Mouse (Mus musculus): ENCODE data around the gene Klf2. TPM values are rescaled to one million over a fixed set of nuclear protein-coding genes. Genes with fewer than 3 reads are reported as not detected.

The Klf2 gene
- polyA plus RNA-seq, 1 experiment from 2014 or later: 6.5 TPM

DNA sequence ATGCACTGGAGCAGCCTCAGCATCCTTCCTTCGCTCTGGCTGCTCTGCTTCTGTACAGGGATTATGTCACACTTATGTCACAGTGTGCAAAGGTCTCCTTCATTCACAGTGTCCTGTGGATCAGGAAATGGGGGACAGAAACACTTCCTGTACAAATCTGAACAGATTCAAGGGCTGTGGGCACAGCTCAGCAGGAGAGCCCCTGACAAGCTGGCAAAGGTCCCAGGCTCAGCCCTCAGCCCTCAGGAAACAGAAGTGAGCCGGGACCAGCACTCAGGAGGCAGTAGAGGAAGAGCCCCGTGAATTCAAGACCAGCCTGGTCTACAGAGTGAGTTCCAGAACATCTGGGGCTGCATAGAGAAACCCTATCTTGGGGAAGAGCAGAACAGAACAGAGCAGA is 37.2 kb upstream of the Klf2 start:
- no peak overlapping the region for H3K4me3 ChIP-seq (ENCODE audit: low read depth, low read length)
- no peak for DNase-seq (ENCODE audit: low spot score, missing footprints)
- no peaks in the 10 kb centered on the region for H3K27me3 ChIP-seq (ENCODE audit: control insufficient read depth, insufficient read depth, low read length)
- no peak overlapping the region for H3K4me2 ChIP-seq
- H3K9ac ChIP-seq (ENCODE audit: low read length): no peak overlapping the region
- 46% methylated on average over 3 of the region's 3 CpGs for WGBS
- H3K4me1 ChIP-seq (ENCODE audit: control insufficient read depth, insufficient read depth, low read length): no peaks in the 10 kb centered on the region
- no peaks in the 10 kb centered on the region for H3K36me3 ChIP-seq (ENCODE audit: control insufficient read depth, insufficient read depth, low read length)
- ATAC-seq (ENCODE audit: low FRiP score): no peak
- H3K27ac ChIP-seq (ENCODE audit: low read depth, low read length): no peak overlapping the region
- no peaks in the 10 kb centered on the region for H3K9me3 ChIP-seq (ENCODE audit: control insufficient read depth, low read length)

DNA sequence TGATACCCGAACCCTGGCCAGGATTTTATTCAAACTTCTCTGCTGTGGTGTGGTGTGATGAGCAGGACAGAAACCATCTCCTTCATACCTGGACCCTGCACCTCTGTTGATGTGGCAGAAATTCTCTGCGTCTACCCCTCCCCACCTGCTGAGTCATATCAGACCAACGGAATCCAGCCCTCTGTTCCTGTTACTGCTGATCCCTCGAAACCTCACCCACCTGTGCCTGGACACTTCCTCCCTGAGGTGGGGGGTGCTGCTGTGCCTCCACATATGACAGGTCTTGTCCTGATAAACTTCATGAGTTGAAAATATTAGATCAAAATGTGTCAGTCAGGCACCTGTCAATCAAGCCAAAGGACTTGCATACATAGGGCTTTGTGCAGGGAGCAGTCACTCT is 33.5 kb upstream of the Klf2 start:
- 76% methylated on average over 4 of the region's 4 CpGs for WGBS
- no peaks in the 10 kb centered on the region for H3K27me3 ChIP-seq (ENCODE audit: control insufficient read depth, insufficient read depth, low read length)
- no peak overlapping the region for H3K27ac ChIP-seq (ENCODE audit: low read depth, low read length)
- no peaks in the 10 kb centered on the region for H3K36me3 ChIP-seq (ENCODE audit: control insufficient read depth, insufficient read depth, low read length)
- no peak for DNase-seq (ENCODE audit: low spot score, missing footprints)
- no peak overlapping the region for H3K9ac ChIP-seq (ENCODE audit: low read length)
- H3K9me3 ChIP-seq (ENCODE audit: control insufficient read depth, low read length): no peaks in the 10 kb centered on the region
- no peak overlapping the region for H3K4me3 ChIP-seq (ENCODE audit: low read depth, low read length)
- ATAC-seq (ENCODE audit: low FRiP score): no peak
- H3K4me1 ChIP-seq (ENCODE audit: control insufficient read depth, insufficient read depth, low read length): no peaks in the 10 kb centered on the region
- no peak overlapping the region for H3K4me2 ChIP-seq

DNA sequence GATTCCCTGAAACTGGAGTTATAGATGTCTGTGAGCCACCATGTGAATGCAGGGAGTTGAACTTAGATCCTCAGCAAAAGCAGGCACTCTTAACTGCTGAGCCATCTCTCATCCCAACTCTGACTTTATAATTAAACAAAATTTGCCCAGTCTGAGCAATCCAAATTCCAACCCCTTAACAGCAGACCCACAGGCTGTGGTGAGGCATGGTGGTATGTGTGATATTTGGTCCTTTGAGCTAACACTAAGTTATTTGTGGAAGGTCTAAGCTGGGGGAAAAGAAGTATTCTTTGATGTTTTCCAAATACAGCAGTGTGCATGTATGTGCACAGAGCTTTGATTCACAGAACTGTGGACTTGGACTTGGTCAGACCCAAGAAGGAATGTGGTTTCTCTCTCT is 29.8 kb upstream of the Klf2 start:
- ATAC-seq (ENCODE audit: low FRiP score) (no peak), DNase-seq (ENCODE audit: low spot score, missing footprints) (no peak)
- no peaks in the 10 kb centered on the region for H3K36me3 ChIP-seq (ENCODE audit: control insufficient read depth, insufficient read depth, low read length)
- H3K4me2 ChIP-seq: no peak overlapping the region
- H3K4me1 ChIP-seq (ENCODE audit: control insufficient read depth, insufficient read depth, low read length): no peaks in the 10 kb centered on the region
- H3K9ac ChIP-seq (ENCODE audit: low read length): no peak overlapping the region
- H3K27ac ChIP-seq (ENCODE audit: low read depth, low read length): no peak overlapping the region
- H3K27me3 ChIP-seq (ENCODE audit: control insufficient read depth, insufficient read depth, low read length): no peaks in the 10 kb centered on the region
- H3K9me3 ChIP-seq (ENCODE audit: control insufficient read depth, low read length): no peaks in the 10 kb centered on the region
- no peak overlapping the region for H3K4me3 ChIP-seq (ENCODE audit: low read depth, low read length)

DNA sequence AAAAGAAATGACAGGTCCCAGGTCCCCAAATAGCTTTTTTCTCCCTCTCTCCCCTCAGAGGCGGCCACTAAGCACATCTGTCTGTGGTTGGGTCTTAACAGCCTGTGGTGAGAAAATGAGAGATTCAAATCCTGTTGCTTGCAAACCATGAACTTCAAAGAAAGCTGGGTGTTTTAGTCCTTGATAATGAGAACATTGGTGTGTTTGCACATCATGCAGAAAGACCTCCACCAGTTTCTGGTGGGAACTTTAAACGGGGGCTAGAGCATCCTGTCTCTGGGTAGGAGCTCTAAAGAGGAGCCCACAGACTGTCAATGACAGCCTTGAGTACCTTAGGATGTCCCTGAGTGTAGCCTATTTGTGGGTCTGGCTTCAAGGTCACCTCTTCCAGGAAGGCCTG is 27.7 kb upstream of the Klf2 start:
- Histone ChIP-seq H3K4me2 (no peak overlapping the region), H3K9me3 (ENCODE audit: control insufficient read depth, low read length) (no peaks in the 10 kb centered on the region)
- WGBS: 87% methylated on average over 2 of the region's 2 CpGs

DNA sequence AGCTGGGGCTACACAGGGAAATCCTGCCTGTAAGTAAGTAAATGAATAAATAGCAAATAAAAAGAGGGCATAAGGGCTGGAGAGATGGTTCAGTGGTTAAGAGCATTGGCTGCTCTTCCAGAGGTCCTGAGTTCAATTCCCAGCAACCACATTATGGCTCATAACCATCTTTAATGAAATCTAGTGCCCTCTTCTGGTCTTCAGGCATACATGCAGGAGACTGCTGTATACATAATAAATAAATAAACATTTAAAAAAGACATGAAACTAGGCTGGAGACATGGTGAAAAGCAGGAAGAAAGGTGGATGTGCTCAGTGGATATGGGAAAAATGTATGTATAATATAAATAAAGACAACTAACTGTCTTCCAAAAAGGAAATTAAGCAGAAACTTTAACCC is 25.5 kb upstream of the Klf2 start:
- no peaks in the 10 kb centered on the region for H3K4me1 ChIP-seq (ENCODE audit: control insufficient read depth, insufficient read depth, low read length)
- ATAC-seq (ENCODE audit: low FRiP score): no peak
- no peak overlapping the region for H3K9ac ChIP-seq (ENCODE audit: low read length)
- H3K4me3 ChIP-seq (ENCODE audit: low read depth, low read length): no peak overlapping the region
- no peak overlapping the region for H3K27ac ChIP-seq (ENCODE audit: low read depth, low read length)
- no peaks in the 10 kb centered on the region for H3K36me3 ChIP-seq (ENCODE audit: control insufficient read depth, insufficient read depth, low read length)
- no peak overlapping the region for H3K4me2 ChIP-seq
- no peaks in the 10 kb centered on the region for H3K9me3 ChIP-seq (ENCODE audit: control insufficient read depth, low read length)
- no peak for DNase-seq (ENCODE audit: low spot score, missing footprints)
- H3K27me3 ChIP-seq (ENCODE audit: control insufficient read depth, insufficient read depth, low read length): no peaks in the 10 kb centered on the region

More for the DNA sequence above, 27.7 kb upstream of the Klf2 start:
- no peak overlapping the region for H3K27ac ChIP-seq (ENCODE audit: low read depth, low read length)
- H3K4me3 ChIP-seq (ENCODE audit: low read depth, low read length): no peak overlapping the region
- no peaks in the 10 kb centered on the region for H3K4me1 ChIP-seq (ENCODE audit: control insufficient read depth, insufficient read depth, low read length)
- H3K27me3 ChIP-seq (ENCODE audit: control insufficient read depth, insufficient read depth, low read length): no peaks in the 10 kb centered on the region
- DNase-seq (ENCODE audit: low spot score, missing footprints): no peak
- H3K36me3 ChIP-seq (ENCODE audit: control insufficient read depth, insufficient read depth, low read length): no peaks in the 10 kb centered on the region
- ATAC-seq (ENCODE audit: low FRiP score): no peak
- H3K9ac ChIP-seq (ENCODE audit: low read length): no peak overlapping the region

DNA sequence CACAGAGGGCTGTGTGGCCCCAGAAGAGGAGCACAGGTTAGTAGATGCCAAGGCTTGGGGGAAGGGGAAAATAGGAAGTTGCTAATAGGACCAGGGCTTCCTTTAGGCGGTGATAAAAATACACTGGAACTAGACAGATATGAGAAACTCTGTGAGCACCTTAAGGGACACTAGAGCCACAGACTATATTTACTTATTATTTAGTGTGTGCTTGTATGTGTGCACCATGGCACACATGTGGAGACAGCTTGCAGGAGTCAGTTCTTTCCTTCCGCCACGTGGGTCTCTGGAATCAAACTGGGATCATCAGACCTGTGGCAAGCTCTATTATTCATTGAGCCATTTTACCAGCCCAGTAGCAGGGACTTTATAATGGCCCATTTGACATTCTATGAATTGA is 23.7 kb upstream of the Klf2 start:
- no peaks in the 10 kb centered on the region for H3K9me3 ChIP-seq (ENCODE audit: control insufficient read depth, low read length)
- H3K36me3 ChIP-seq (ENCODE audit: control insufficient read depth, insufficient read depth, low read length): no peaks in the 10 kb centered on the region
- WGBS: 75% methylated on average over 3 of the region's 3 CpGs
- no peak overlapping the region for H3K4me3 ChIP-seq (ENCODE audit: low read depth, low read length)
- H3K4me2 ChIP-seq: no peak overlapping the region
- H3K27ac ChIP-seq (ENCODE audit: low read depth, low read length): no peak overlapping the region
- H3K9ac ChIP-seq (ENCODE audit: low read length): no peak overlapping the region
- DNase-seq (ENCODE audit: low spot score, missing footprints) (no peak), ATAC-seq (ENCODE audit: low FRiP score) (no peak)
- H3K4me1 ChIP-seq (ENCODE audit: control insufficient read depth, insufficient read depth, low read length): no peaks in the 10 kb centered on the region
- no peaks in the 10 kb centered on the region for H3K27me3 ChIP-seq (ENCODE audit: control insufficient read depth, insufficient read depth, low read length)

DNA sequence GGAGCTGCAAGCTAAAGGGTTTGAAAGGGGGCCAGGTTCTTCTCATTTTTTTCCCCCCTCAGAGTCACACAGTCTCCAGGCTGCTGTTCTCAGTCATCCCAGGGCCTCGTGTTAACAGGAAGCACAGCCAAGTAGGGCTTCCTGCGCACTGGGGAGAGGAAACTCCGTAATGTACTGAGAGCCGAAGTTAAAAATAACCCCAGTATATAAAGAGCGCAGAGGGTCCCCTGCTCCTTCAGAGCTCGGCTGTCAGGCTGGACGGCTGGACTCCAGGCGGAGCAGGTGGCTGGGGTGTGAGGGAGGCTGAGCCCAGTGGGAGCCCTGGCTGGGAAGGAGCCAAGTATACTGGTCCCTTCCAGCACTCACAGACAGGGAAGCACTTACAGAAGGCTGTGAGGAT is 23.2 kb upstream of the Klf2 start:
- H3K27ac ChIP-seq (ENCODE audit: low read depth, low read length): no peak overlapping the region
- no peaks in the 10 kb centered on the region for H3K27me3 ChIP-seq (ENCODE audit: control insufficient read depth, insufficient read depth, low read length)
- no peak overlapping the region for H3K4me3 ChIP-seq (ENCODE audit: low read depth, low read length)
- H3K36me3 ChIP-seq (ENCODE audit: control insufficient read depth, insufficient read depth, low read length): no peaks in the 10 kb centered on the region
- ATAC-seq (ENCODE audit: low FRiP score) (no peak), DNase-seq (ENCODE audit: low spot score, missing footprints) (no peak)
- H3K4me2 ChIP-seq: no peak overlapping the region
- H3K9me3 ChIP-seq (ENCODE audit: control insufficient read depth, low read length): no peaks in the 10 kb centered on the region
- no peak overlapping the region for H3K9ac ChIP-seq (ENCODE audit: low read length)
- no peaks in the 10 kb centered on the region for H3K4me1 ChIP-seq (ENCODE audit: control insufficient read depth, insufficient read depth, low read length)
- WGBS: 73% methylated on average over 8 of the region's 8 CpGs

DNA sequence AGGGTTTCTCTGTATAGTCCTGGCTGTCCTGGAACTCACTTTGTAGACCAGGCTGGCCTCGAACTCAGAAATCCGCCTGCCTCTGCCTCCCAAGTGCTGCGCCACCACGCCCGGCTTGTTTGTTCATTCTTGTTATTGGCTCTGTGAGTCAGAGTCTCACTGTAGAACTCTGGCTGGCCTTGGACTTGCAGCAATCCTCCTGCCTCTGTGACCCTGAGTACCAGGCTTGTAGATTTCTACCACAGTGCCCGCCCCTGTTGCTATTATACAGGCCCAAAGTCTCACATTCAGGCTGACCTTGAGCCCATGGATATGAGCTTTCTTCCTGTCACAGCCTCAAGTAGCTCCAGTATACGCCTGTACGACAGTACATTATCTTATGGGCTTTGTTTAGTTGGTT is 22.3 kb upstream of the Klf2 start:
- DNase-seq (ENCODE audit: low spot score, missing footprints): no peak
- Histone ChIP-seq H3K4me1 (ENCODE audit: control insufficient read depth, insufficient read depth, low read length) (no peaks in the 10 kb centered on the region), H3K27me3 (ENCODE audit: control insufficient read depth, insufficient read depth, low read length) (no peaks in the 10 kb centered on the region), H3K27ac (ENCODE audit: low read depth, low read length) (no peak overlapping the region), H3K36me3 (ENCODE audit: control insufficient read depth, insufficient read depth, low read length) (no peaks in the 10 kb centered on the region), H3K4me2 (no peak overlapping the region), H3K4me3 (ENCODE audit: low read depth, low read length) (no peak overlapping the region), H3K9ac (ENCODE audit: low read length) (no peak overlapping the region), H3K9me3 (ENCODE audit: control insufficient read depth, low read length) (no peaks in the 10 kb centered on the region)
- no peak for ATAC-seq (ENCODE audit: low FRiP score)
- WGBS: 86% methylated on average over 8 of the region's 8 CpGs

DNA sequence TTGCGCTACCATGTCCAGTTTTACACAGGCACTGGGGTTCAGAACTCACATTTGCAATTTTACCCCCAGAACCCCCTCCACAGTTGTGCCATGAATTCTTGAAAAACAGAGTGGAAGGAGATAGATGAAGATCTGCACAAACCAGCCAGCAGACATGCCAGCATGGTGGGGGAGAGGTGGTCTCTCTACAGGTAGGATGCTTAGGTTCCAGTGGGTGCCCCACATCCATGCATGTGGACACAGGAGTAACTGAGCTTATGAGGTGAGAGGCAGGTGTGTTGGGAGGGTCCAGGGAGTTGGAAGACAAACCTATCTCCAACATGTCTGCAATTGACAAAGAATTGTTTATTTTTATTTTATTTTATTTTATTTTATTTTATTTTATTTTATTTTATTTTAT is 19.9 kb upstream of the Klf2 start:
- no peak for DNase-seq (ENCODE audit: low spot score, missing footprints)
- 87% methylated on average over 1 of the region's 1 CpGs for WGBS

More for the DNA sequence above, 19.9 kb upstream of the Klf2 start:
- Histone ChIP-seq H3K4me1 (ENCODE audit: control insufficient read depth, insufficient read depth, low read length) (no peaks in the 10 kb centered on the region), H3K4me3 (ENCODE audit: low read depth, low read length) (no peak overlapping the region), H3K36me3 (ENCODE audit: control insufficient read depth, insufficient read depth, low read length) (no peaks in the 10 kb centered on the region), H3K27ac (ENCODE audit: low read depth, low read length) (no peak overlapping the region), H3K4me2 (no peak overlapping the region), H3K9me3 (ENCODE audit: control insufficient read depth, low read length) (no peaks in the 10 kb centered on the region), H3K27me3 (ENCODE audit: control insufficient read depth, insufficient read depth, low read length) (no peaks in the 10 kb centered on the region), H3K9ac (ENCODE audit: low read length) (no peak overlapping the region)
- ATAC-seq (ENCODE audit: low FRiP score): no peak

Data from midbrain, embryonic 11.5 days (tissue).